Mouse (Mus musculus): ENCODE data around the gene P2rx1.

DNA sequence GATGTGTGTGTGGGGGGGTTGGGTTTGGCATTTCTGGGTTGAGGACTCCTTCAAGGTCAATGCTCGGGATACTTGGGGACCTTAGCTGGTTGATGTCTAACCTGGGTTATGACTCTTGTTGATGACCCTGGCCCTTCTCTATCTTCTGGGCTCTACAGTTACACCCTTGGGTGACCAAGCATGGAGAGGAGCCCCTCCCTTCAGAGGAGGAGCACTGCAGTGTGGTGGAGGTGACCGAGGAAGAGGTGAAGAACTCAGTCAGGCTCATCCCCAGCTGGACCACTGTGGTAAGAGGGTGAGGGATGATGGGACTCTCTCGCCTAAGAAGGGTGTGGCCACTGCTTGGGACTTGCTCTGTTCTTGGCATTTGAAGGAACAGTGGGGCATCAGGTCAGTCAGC is 38.8 kb downstream of the P2rx1 start:
- TF ChIP-seq POLR2A (IDR thresholded peaks at IDR 0.05; ENCODE audit: insufficient read depth, low read depth, low read length): no peak
- TF ChIP-seq CTCF (IDR thresholded peaks at IDR 0.05): no peak

Data from heart, adult 2 months (tissue).